Mouse (Mus musculus): Measurements from ENCODE around the gene Cxcl14.

GRCm38 (mm10) chr13:56340513-56340912, 44.2 kb upstream of the Cxcl14 start:
- TF ChIP-seq CTCF (IDR thresholded peaks at IDR 0.05; ENCODE audit: borderline replicate concordance, extremely low read depth, insufficient read depth, insufficient read length) = no peak
- TF ChIP-seq POLR2A (IDR thresholded peaks at IDR 0.05; ENCODE audit: borderline replicate concordance, extremely low read depth, insufficient read depth, insufficient read length, poor library complexity, severe bottlenecking) = no peak

Data from brain, embryonic 14.5 days (tissue).